Comparison of ENCODE assay signal across 8 mouse cellular contexts in genomic region chr14:103065294-103066167, GRCm38 (mm10). TPM values are rescaled to one million over a fixed set of nuclear protein-coding genes. Genes with fewer than 3 reads are reported as not detected.
DNase-seq lines count a peak whose midpoint lies in the region; ATAC-seq lines count a peak whose summit lies in the region.

No protein-coding gene starts in this region.

- peak overlapping the region; percentile 36; the same call in 1 of the 2 replicates for H3K4me2 ChIP-seq in heart, embryonic 16.5 days (ENCODE audit: low read depth, low read length)

- WGBS in heart, embryonic 10.5 days = 13% methylated on average over 10 of the region's 10 CpGs
- 8% methylated on average over 10 of the region's 10 CpGs for WGBS in heart, embryonic 16.5 days

- H3K36me3 ChIP-seq in heart, embryonic 10.5 days = no peaks in the 10 kb centered on the region
- no peaks in the 10 kb centered on the region for H3K36me3 ChIP-seq in heart, embryonic 16.5 days (ENCODE audit: control insufficient read depth, insufficient read depth)

- H3K9ac ChIP-seq in heart, embryonic 16.5 days (ENCODE audit: low read length) = no peak overlapping the region

- peak; percentile 95 for DNase-seq in heart, adult 11 months
- DNase-seq in heart, embryonic 10.5 days (ENCODE audit: low spot score) = no peak
- DNase-seq in adrenal gland, postnatal 10 days = peak; percentile 85
- peak; percentile 46 for DNase-seq in embryo, embryonic 11.5 days (ENCODE audit: low read depth, low spot score)
- peak; percentile 78 for DNase-seq in layer of hippocampus, adult 9-10 months (ENCODE audit: low spot score)
- DNase-seq in lung, postnatal 25 days (ENCODE audit: low spot score) = peak; percentile 83
- peak; percentile 64 for DNase-seq in spleen, adult 12 weeks (ENCODE audit: low spot score)

- H3K27me3 ChIP-seq in heart, embryonic 10.5 days (ENCODE audit: insufficient read depth, poor library complexity, severe bottlenecking) = no peaks in the 10 kb centered on the region
- no peaks in the 10 kb centered on the region for H3K27me3 ChIP-seq in heart, embryonic 16.5 days (ENCODE audit: control insufficient read depth, insufficient read depth, low read length)

- no peak overlapping the region for H3K27ac ChIP-seq in heart, embryonic 10.5 days
- no peak overlapping the region for H3K27ac ChIP-seq in heart, embryonic 16.5 days (ENCODE audit: low read length)

- H3K4me1 ChIP-seq in heart, embryonic 10.5 days = peaks cover 7% of the 10 kb centered on the region
- H3K4me1 ChIP-seq in heart, embryonic 16.5 days (ENCODE audit: control insufficient read depth, insufficient read depth, low read length) = peaks cover 8% of the 10 kb centered on the region

- ATAC-seq in heart, embryonic 16.5 days (replicated peaks; ENCODE audit: extremely low read depth, insufficient read depth, low FRiP score) = no peak

- H3K9me3 ChIP-seq in heart, embryonic 10.5 days = no peaks in the 10 kb centered on the region
- no peaks in the 10 kb centered on the region for H3K9me3 ChIP-seq in heart, embryonic 16.5 days (replicated peaks; ENCODE audit: control insufficient read depth, low read length)

- H3K4me3 ChIP-seq in heart, embryonic 10.5 days = no peak overlapping the region
- no peak overlapping the region for H3K4me3 ChIP-seq in heart, embryonic 16.5 days (ENCODE audit: low read length)

RNA-seq across cellular contexts. Expression of gene Cln5, which starts 4.5 kb away (rescaled TPM):
- 28.3 and 30.5 TPM in 2 replicates for polyA plus RNA-seq in heart, embryonic 10.5 days (2016; fragmentation: Nextera tagmentation; extraction: Ambion mirVana)
- 10 to 100 TPM; 20.6 to 20.8 TPM for total RNA-seq in adrenal gland, postnatal 10 days (2021)
- polyA plus RNA-seq in heart, embryonic 16.5 days (2015; fragmentation: Nextera tagmentation; extraction: Ambion mirVana) = 27.6 and 27.7 TPM in 2 replicates

RNA-seq across cellular contexts. Expression of gene Acod1, which starts 18.8 kb away (rescaled TPM):
- 0.08 TPM in 1 of 2 replicates, not detected in the other for polyA plus RNA-seq in heart, embryonic 10.5 days (2016; fragmentation: Nextera tagmentation; extraction: Ambion mirVana)
- not detected for total RNA-seq in adrenal gland, postnatal 10 days (2021)
- polyA plus RNA-seq in heart, embryonic 16.5 days (2015; fragmentation: Nextera tagmentation; extraction: Ambion mirVana) = 0.07 TPM in 1 of 2 replicates, not detected in the other

RNA-seq across cellular contexts. Expression of gene Fbxl3, which starts 33.8 kb away (rescaled TPM):
- polyA plus RNA-seq in heart, embryonic 10.5 days (2016; fragmentation: Nextera tagmentation; extraction: Ambion mirVana) = 18.4 TPM in 2 replicates
- total RNA-seq in adrenal gland, postnatal 10 days (2021) = 10 to 100 TPM; 66.4 to 75.9 TPM
- polyA plus RNA-seq in heart, embryonic 16.5 days (2015; fragmentation: Nextera tagmentation; extraction: Ambion mirVana) = 18.0 and 19.0 TPM in 2 replicates
